Mouse (Mus musculus) CH12.LX (cell line): ENCODE results near the gene Adad2.

Experiments
- CTCF ChIP-seq, 2 experiments: IDR thresholded peaks in 1 of 2; conservative IDR thresholded peaks in 1 of 2; 2 replicates each; pipeline ENCODE4 v1.5.1; 2011 to 2012; ENCODE audit warnings: low read depth in 2 of 2, low read length in 2 of 2, improper control_type of control experiment in 1 of 2, inconsistent platforms in 1 of 2, mild to moderate bottlenecking in 1 of 2, moderate library complexity in 1 of 2
- EP300 ChIP-seq: IDR thresholded peaks from 2 replicates; pipeline ENCODE4 v1.6.1; 2011; ENCODE audit warnings: low read length, improper control_type of control experiment
- POLR2A ChIP-seq: IDR thresholded peaks from 2 replicates; pipeline ENCODE4 v1.6.1; 2011; ENCODE audit warnings: low read depth, mild to moderate bottlenecking, improper control_type of control experiment, low read length

DNA sequence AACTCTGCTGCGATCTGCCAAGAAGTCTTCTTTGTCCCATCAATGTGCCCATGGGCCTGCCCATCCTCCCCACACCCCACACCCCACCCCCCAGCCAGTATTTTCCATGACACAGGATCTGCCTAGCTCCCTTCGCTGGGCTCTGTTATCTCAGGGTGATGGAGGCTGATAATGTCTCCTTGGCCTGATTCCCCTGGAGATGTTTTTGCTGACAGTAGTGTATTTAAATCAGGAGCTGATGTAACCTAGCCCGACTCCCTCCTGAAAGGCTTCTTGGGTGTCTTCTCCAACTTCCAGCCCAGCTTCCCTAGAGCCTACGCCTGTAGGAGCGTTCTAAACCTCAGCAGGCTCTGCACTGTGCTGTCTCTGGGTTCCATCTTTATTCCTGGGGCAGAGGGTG, 6.3 kb downstream of the Adad2 start:
- TF ChIP-seq POLR2A (no peak), EP300 (no peak), CTCF (conservative IDR thresholded peaks at IDR 0.05 in 1 of 2, IDR thresholded peaks at IDR 0.05 in 1 of 2; ENCODE audit: low read depth in 2 of 2, low read length in 2 of 2) (no peak)
